Mouse (Mus musculus) G1E (cell line): ENCODE data around the gene Olfr455.

Experiments used
- CTCF ChIP-seq: IDR thresholded peaks from 2 replicates; pipeline ENCODE4 v1.5.1; 2012; ENCODE audit warnings: low read depth, low read length, inconsistent platforms, mixed read lengths
- GATA1 ChIP-seq: IDR thresholded peaks from 2 replicates; pipeline ENCODE4 v1.6.1; 2012; ENCODE audit warnings: borderline replicate concordance, low read length, inconsistent platforms, mixed read lengths
- TAL1 ChIP-seq: conservative IDR thresholded peaks from 2 replicates; pipeline ENCODE4 v1.6.1; 2012; ENCODE audit warnings: low read depth, low read length, inconsistent platforms, mixed read lengths

DNA sequence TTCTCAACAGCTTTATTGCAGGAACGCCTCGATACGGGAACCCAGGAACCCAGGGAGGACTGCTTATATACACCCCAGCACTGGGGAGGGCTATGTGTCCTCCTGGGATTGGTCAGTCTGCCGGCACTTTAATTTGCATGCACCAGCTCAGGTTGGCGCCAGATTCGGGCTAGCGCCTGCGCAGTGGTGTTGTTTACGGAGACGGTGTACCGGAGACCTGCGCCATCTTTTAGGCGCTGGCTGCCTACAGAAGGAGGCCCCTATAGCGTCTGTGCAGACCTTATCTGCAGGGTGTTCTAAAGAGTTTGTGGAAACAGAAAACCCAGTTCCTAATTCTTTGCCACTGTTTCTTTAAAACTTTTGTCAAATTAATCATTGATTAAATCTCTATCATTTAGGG lies 11.3 kb upstream of the Olfr455 start:
- TF ChIP-seq CTCF (no peak), GATA1 (no peak), TAL1 (no peak)
